Mouse (Mus musculus) megakaryocyte, embryonic 14.5 days (primary cell): ENCODE data around the gene Snx18.

Source experiments
- FLI1 ChIP-seq: IDR thresholded peaks from 2 replicates; pipeline ENCODE4 v1.6.1; 2012; ENCODE audit warnings: low read length, inconsistent platforms, mixed read lengths
- GATA1 ChIP-seq: IDR thresholded peaks from 3 replicates; pipeline ENCODE4 v1.6.1; 2012; ENCODE audit warnings: mixed read lengths, low read length, inconsistent platforms, borderline replicate concordance

DNA sequence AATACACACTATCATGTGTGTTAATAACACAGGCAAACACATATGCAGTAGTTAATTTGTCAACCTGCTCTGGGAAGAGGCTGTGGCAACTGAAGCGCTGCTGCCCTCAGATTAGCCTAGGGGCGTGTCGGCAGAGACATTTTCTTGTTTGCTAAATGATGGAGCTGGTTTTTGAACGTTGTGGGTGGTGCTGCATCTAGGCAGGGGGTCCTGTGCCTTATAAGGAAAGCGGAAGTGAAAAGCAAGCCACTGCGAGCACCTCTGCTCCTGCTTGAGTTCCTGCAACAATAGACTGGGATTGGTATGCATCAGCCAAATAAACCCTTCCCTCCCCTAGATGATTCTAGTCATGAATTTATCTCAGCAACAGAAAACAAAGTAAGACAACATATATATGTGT lies 14.1 kb upstream of the Snx18 start:
- no peak for TF ChIP-seq GATA1
- no peak for TF ChIP-seq FLI1
